Comparison of ENCODE assay signal across 19 mouse cellular contexts in genomic region chr11:109728371-109728770, GRCm38 (mm10). TPM values are rescaled to one million over a fixed set of nuclear protein-coding genes. Genes with fewer than 3 reads are reported as not detected.
"Had no signal": no experiment of that assay in that cellular context is flagged by ENCODE, and none has a peak within 500 bp of the region (broad histone marks: within the 10 kb centered on the region; RNA-seq: fewer than 3 reads in every experiment).

No protein-coding gene starts in this region.

- H3K4me2 ChIP-seq: liver, embryonic 11.5 days; liver, embryonic 13.5 days; liver, embryonic 15.5 days; midbrain, embryonic 11.5 days; midbrain, embryonic 13.5 days; midbrain, embryonic 15.5 days; neural tube, embryonic 12.5 days; stomach, embryonic 15.5 days had no signal

- H3K36me3 ChIP-seq: liver, embryonic 13.5 days; liver, embryonic 15.5 days; midbrain, embryonic 13.5 days; midbrain, embryonic 15.5 days; neural tube, embryonic 12.5 days; stomach, embryonic 15.5 days had no signal

- H3K4me1 ChIP-seq: liver, embryonic 13.5 days; liver, embryonic 15.5 days; megakaryocyte, embryonic 14.5 days; midbrain, embryonic 15.5 days; neural tube, embryonic 12.5 days; stomach, embryonic 15.5 days had no signal

- DNase-seq: liver, embryonic 13.5 days; liver, postnatal 0 days; lung, postnatal 36 days; right cerebral cortex, postnatal 14 days; thymus, adult 2 months; thymus, postnatal 25 days; thymus, postnatal 4 days had no signal

- H3K27me3 ChIP-seq: liver, embryonic 13.5 days; liver, embryonic 15.5 days; midbrain, embryonic 13.5 days; midbrain, embryonic 15.5 days; neural tube, embryonic 12.5 days; stomach, embryonic 15.5 days had no signal

- ATAC-seq: liver, postnatal 0 days; midbrain, embryonic 13.5 days; midbrain, embryonic 15.5 days had no signal

- H3K9ac ChIP-seq: liver, embryonic 13.5 days; liver, embryonic 15.5 days; liver, postnatal 0 days; midbrain, embryonic 13.5 days; midbrain, embryonic 15.5 days; neural tube, embryonic 12.5 days; stomach, embryonic 15.5 days had no signal

- H3K27ac ChIP-seq: liver, embryonic 13.5 days; liver, embryonic 15.5 days; macrophage; midbrain, embryonic 13.5 days; midbrain, embryonic 15.5 days; neural tube, embryonic 12.5 days; stomach, embryonic 15.5 days; stomach, postnatal 0 days had no signal

- H3K9me3 ChIP-seq: liver, embryonic 13.5 days; liver, embryonic 15.5 days; megakaryocyte, embryonic 14.5 days; midbrain, embryonic 13.5 days; midbrain, embryonic 15.5 days; neural tube, embryonic 12.5 days; stomach, embryonic 15.5 days had no signal

- H3K4me3 ChIP-seq: liver, embryonic 13.5 days; liver, embryonic 15.5 days; megakaryocyte, embryonic 14.5 days; midbrain, embryonic 13.5 days; midbrain, embryonic 15.5 days; neural tube, embryonic 12.5 days; stomach, embryonic 15.5 days had no signal

RNA-seq across cellular contexts. Expression of gene Fam20a, which starts 6.3 kb away (rescaled TPM):
- total RNA-seq: megakaryocyte progenitor cell, adult 5-6 weeks; neutrophil, adult 5-6 weeks had no signal
- polyA plus RNA-seq: macrophage had no signal
